Mouse (Mus musculus) CH12F3 (cell line): ENCODE measurements around the gene Mag.

Source experiments
- in situ Hi-C: fragments of 300-500 bp; cut with MboI; formaldehyde crosslinking; loops from 2 replicates; pipeline ENCODE4 v1.14.3; 2020; ENCODE audit warnings: low sequenced_read_pairs

Gene Mag

DNA sequence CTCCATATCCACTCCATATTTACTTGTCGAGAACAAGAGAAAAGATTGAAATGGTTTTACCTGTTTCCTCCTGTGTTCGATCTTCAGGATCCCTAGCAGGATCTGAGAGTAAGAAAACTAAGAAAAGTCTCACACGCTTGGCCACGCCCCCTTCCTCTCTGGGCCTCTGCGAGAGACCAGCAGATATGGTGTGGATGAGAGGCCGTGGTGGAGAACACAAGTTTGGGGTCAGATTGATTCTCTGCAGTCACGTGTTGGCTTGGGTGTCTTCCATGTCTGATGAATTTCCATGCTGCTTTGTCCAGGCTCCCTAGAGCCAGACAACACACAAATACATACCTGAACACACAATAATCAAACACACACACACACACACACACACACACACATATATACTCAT, 34.5 kb downstream of the Mag start, which contains the start of gene Cd22:
Gene Cd22 (minus strand): TSS at position 167 of the 400 bp plus-strand sequence.
- in situ Hi-C loops, result no loop called here

DNA sequence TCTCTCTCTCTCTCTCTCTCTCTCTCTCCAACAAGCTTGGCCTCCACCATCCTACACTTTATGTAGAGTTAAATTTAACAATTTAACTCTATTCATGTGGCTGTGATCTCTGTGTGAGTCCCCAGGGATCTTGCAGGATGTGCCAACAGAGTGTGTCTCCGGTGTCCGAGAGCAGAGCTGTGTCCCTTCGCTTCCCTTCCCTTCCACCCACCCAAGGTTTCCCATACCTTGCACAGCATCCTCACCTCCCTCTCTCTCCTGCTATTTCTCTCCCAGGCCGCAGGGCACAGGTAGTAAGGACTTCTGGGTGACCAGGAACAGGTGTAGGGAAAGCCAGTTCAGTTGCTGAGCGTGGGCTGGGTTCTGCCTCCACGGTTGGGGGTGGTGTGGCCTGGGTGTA, 35.7 kb downstream of the Mag start:
- in situ Hi-C loops, result no loop called here

DNA sequence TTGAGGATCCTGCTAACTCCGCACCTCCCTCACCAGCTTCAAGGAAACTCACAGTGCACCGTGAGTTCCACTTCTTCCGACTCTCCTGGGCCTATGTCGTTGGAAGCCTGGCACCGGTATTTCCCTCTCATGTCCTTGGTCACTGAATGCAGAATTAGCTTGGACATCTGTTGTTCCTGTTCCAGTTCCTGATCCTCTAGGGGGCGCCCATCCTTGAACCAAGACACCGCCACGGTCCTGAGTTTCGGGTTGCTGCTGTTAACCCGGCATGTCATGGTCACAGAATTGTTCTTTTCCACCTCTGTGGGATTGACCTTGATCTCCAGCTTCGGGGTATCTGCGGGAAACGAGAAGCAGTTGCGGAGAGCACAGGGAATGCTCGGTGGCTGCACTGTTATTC, 41.6 kb downstream of the Mag start:
- in situ Hi-C loops, result no loop called here

DNA sequence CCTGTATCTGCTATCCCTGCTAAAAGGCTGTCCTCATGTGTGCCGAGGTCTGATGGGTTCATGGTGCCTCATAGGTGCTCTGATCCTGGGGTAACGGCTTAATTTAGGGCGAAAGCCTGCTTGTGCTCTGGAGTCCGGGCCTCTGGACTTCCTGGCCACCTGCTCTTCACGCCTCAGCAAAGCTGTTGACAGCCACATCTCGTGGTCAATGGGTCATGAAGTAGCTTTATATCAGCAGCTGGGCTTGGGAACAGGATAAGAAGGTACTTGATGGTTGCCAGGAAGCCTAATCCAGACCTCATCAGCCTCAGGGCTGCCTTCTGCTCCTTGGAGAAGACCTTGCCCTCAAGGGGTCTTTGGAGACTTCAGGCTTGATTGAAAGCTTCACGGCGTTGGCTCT, 51.3 kb downstream of the Mag start:
- in situ Hi-C loops, result no loop called here

DNA sequence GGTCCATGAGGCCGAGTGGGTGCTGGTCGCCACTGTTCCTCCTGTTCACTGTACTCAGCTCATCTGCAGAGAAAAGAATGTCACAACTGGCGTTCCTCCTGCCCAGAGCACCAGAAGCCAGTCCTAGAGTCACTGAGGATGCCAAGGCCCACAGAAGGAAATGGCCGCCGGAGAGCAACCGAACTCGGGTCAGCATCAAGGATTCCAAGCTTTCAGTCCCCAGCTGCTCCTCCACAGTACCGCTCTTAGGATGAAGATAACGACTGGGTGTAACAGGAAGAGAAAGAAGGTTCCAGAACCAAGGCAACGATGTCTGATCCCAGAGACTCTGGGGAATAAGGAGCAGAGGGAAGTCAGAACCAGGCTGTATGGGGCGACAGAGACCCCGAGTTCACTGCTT, 53.2 kb downstream of the Mag start, which contains the start of gene Ffar1:
Gene Ffar1 (minus strand): TSS at position 101 of the 400 bp plus-strand sequence.
- in situ Hi-C loops, result no loop called here

DNA sequence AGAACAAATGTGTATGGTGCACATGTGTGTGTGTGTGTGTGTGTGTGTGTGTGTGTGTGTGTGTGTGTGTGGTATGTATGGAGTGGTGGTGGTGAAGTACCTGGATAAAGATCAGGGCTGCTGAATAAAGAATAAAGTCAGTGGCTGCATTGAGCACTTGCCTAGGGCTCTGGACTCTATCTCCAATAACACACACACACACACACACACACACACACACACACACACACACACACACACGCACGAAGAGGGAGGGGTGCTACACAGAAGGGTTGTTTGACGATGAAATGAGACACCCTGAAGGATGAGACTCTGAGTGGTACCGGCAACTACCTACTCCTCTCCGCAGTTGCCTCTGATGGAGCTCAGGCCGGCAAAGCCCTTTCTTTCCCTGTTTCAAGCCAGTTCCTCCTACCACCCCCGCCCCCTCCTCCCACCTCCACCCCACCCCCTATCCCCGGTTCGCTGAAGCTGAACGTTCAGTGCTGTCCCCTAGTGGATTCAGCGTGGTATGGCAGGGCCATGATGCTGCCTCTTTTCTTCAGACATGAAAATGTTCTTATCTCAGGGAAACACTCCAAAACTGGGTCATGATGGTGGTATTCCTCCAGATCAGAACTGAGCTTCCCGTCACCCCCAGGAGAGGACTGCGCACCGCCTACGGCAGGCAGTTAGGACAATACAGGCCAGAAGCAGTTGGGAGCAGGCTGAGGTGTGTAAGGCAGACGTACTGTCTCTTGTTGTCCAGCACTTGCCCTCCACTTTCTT, 54.9 kb downstream of the Mag start:
- in situ Hi-C loops, result no loop called here

DNA sequence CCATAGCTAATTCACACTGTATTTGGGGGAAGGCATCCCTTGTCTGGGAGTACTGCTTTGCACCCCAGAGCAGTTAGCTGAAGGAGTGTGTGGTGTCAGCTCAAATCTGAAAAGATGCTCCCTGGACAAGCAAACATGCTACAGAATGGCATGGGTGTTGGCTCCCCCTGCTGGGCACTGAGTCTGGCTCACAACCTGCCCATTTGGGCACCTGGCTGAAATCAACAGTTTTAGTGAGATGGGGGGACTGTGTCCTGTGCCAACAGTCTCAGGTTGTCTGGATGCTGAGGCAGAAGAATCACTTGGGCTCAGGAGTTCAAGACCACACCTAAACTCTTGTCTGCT, 55.4 kb downstream of the Mag start:
- in situ Hi-C loops, result no loop called here

DNA sequence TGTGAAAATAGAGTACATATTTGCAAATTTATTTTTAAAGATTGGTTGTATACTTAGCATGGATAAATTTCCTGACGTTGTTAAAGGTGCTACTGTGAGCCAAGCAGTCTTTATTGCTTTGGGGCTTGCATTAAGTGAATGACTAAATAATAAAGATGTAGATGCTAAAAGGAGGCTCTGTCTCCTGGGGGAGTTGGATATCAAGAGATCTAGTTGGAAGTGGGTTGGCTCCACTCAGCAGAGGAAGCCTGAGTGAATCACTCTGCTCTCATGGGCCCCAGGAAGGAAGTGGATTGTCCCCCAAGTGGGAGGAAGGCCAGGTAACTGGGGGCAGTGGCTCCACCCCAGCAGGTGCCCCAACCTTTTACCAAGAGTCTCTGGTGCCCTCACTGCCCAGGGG, 56.9 kb downstream of the Mag start:
- in situ Hi-C loops, result no loop called here

DNA sequence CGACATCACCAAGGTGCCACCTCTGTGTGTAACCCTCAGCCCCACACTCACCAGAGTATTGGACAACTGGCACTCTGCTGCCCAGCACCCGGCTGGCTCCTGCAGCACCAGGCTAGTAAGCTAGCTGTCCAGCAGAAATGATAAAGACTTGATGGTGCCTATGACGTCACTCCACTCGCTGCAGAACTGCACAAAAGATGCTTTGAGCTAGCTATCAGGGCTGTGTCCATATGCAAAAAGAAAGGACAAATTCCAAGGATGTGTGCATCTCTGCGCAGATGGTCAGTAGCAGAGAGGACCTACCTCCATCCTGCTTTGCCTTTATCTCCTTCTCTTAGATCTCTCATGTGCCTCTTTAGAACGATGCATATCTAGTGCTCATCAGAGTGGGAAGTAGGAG, 58.6 kb downstream of the Mag start, which contains the start of gene Ffar3:
Gene Ffar3 (minus strand): TSS at position 101 of the 400 bp plus-strand sequence.
- in situ Hi-C loops, result no loop called here

DNA sequence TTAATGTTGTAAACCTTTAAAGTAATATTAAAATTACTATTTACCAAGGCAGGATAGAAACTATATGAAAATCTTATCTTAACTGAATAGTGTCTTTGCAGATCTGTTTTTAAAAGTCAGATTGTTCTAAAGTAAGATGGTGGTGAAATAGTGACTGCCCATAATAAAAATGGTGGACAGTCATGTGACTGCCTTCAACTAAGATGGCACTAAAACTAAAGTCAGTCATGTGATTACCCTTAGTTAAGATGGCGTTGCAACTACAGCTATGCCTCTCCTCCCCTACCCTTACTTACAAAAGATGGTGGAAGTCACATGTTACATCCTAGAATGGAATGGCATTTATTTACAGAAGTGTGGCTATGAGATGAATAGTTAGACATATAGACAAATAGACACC, 63.3 kb downstream of the Mag start:
- in situ Hi-C loops, result no loop called here
